Mouse (Mus musculus) stomach, embryonic 14.5 days (tissue): Measurements from ENCODE around the gene Prkcd. TPM values are rescaled to one million over a fixed set of nuclear protein-coding genes. Genes with fewer than 3 reads are reported as not detected.
A peak's percentile ranks its signal among the peaks of the same experiment; 100 is the strongest.
"Not testable (repeated sequence)": the region's sequence is repeated elsewhere in the genome, so short reads cannot be mapped to it uniquely, and the experiment has no call there.

Source experiments
- ATAC-seq: fragments of 200-750 bp; cut with Nextera tagmentation; 2 replicates; pipeline ENCODE4 v1.8.0; 2017; ENCODE audit warnings: low read depth, moderate TSS enrichment; ENCODE audit not compliant: insufficient number of reproducible peaks, insufficient read depth, low FRiP score
- H3K27ac ChIP-seq: fragments of 300-500 bp; sonication (generic); 2 replicates; pipeline ENCODE4 v1.5.1; 2014; ENCODE audit warnings: mild to moderate bottlenecking, low read length, moderate library complexity, mixed read lengths
- H3K27me3 ChIP-seq: fragments of 300-500 bp; sonication (generic); 2 replicates; pipeline ENCODE4 v1.6.1; 2014; ENCODE audit warnings: low read length, control low read depth, mixed read lengths; ENCODE audit not compliant: control insufficient read depth, insufficient read depth
- H3K36me3 ChIP-seq: fragments of 300-500 bp; sonication (generic); 2 replicates; pipeline ENCODE4 v1.6.1; 2014; ENCODE audit warnings: mild to moderate bottlenecking, control low read depth, low read length, moderate library complexity, mixed read lengths; ENCODE audit not compliant: control insufficient read depth, insufficient read depth
- H3K4me1 ChIP-seq: fragments of 300-500 bp; sonication (generic); 2 replicates; pipeline ENCODE4 v1.6.1; 2014; ENCODE audit warnings: low read length, control low read depth, mixed read lengths; ENCODE audit not compliant: control insufficient read depth, insufficient read depth
- H3K4me2 ChIP-seq: fragments of 300-500 bp; sonication (generic); replicated peaks from 2 replicates; pipeline ENCODE4 v1.6.1; 2014; ENCODE audit warnings: low read depth, low read length, control low read depth
- H3K4me3 ChIP-seq: fragments of 300-500 bp; sonication (generic); 2 replicates; pipeline ENCODE4 v1.5.1; 2014; ENCODE audit warnings: low read depth, low read length, control low read depth
- H3K9ac ChIP-seq: fragments of 300-500 bp; sonication (generic); replicated peaks from 2 replicates; pipeline ENCODE4 v1.6.1; 2014; ENCODE audit warnings: low read depth, mild to moderate bottlenecking, control low read depth, low read length, moderate library complexity, mixed read lengths
- H3K9me3 ChIP-seq: fragments of 300-500 bp; sonication (generic); 2 replicates; pipeline ENCODE4 v1.6.1; 2016; ENCODE audit warnings: low read depth, low read length, control low read depth; ENCODE audit not compliant: control insufficient read depth
- WGBS: fragments of 180-500 bp; shearing (Covaris S2); extraction: QIAGEN DNeasy Blood & Tissue Kit; methylation state at CpG from one replicate; pipeline ENCODE4 v1.1.7; 2014; 5-methylcytosine and 5-hydroxymethylcytosine counted together
- polyA plus RNA-seq: library from polyadenylated mRNA; unstranded; fragments of >200 nt; fragmentation: Nextera tagmentation; extraction: Ambion mirVana; gene quantifications from 2 replicates; pipeline ENCODE4 v1.2.1, GENCODE M21; 2014

Prkcd gene
- polyA plus RNA-seq, 1 experiment from 2014 or later = 45.3 TPM

DNA sequence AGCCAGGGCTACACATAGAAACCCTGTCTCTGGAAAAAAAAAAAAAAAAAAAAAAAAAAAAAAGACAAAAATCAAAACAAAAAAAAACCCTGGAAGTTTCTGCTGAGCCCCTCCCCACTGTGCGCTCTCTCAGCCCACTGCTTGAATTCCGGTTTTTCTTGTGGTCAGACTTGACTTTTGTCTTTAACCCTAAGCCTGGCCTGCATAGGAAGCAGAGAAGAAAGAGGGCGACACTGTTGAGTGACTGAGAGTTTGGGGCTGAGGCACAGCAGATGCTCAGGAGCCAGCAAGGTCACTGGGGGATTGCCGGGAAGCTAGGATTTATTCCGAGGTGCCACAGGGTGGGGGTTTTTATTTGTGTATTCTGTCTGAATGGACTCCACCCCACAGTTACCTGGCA lies 46.1 kb downstream of the Prkcd start:
- Histone ChIP-seq H3K36me3 (peaks cover 2% of the 10 kb centered on the region; the same call in 1 of the 2 replicates), H3K9me3 (no peaks in the 10 kb centered on the region), H3K4me3 (no peak overlapping the region), H3K4me1 (peaks cover 19% of the 10 kb centered on the region), H3K27me3 (no peaks in the 10 kb centered on the region), H3K9ac (no peak overlapping the region), H3K27ac (no peak overlapping the region), H3K4me2 (no peak overlapping the region)
- ATAC-seq = 0 out of 2 replicates have a peak, but pooled peaks have one; percentile 11
- 24% methylated on average over 5 of the region's 5 CpGs for WGBS

DNA sequence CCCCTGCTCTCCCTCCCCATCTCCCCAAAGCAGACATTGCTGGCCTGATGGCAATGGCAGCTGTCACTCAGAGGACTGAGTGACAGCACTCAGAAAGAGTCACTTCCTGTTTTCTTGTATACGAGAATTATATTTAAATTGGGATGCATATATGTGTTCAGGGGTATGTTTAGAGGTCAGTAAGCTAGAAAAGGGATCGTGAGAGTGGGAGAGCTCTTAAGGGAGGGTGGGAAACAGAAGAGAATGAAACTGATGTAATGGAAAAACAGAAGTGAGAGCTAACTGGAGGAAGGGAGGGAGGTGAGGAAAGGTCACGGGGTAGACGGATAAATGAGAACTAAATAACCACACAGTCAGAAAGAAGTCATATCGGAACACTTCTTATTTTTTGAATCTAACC lies 46.8 kb downstream of the Prkcd start:
- Histone ChIP-seq H3K4me1 (peaks cover 12% of the 10 kb centered on the region), H3K9me3 (no peaks in the 10 kb centered on the region), H3K9ac (no peak overlapping the region), H3K27ac (no peak overlapping the region), H3K27me3 (no peaks in the 10 kb centered on the region), H3K4me3 (no peak overlapping the region), H3K36me3 (peaks cover 6% of the 10 kb centered on the region; the same call in 1 of the 2 replicates), H3K4me2 (no peak overlapping the region)
- ATAC-seq = no peak; the same call in 1 of the 2 replicates
- 69% methylated on average over 5 of the region's 5 CpGs for WGBS

DNA sequence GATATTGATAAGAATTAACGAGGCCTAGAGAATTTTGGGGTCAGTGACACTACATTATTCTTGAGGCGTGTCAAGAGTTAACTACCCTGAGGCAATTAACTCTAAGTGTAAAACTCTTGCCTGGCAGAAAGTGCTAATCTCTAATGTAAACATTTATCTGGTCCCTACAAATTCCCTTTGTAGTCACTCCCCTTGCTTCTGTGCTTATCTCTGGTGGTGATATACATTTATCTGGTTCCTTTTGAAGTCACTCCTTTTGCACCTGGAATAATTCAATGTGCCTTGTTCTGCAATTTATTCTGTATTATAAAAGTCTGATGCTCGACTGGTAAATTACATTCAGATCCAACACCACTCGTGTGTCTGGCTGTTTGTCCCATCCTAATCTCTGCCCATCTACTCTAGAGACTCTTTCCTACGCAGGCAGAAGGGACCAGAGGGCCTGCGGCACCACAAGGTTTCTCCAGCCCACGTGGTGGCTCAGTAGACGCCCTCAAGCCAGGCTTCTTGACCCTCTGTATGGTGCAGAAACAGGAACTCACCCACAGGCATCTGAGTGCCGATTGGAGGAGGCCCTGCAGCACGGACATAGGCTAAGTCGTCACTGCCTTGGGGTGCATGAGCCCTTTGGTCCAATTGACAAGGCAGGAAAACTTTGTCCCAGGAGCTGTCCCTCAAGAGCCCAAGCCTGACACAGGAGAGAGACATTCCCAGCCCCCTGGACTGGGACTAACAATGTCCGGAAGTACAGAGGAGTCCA lies 48.5 kb downstream of the Prkcd start:
- WGBS = 17% methylated on average over 10 of the region's 12 CpGs
- H3K27me3 ChIP-seq, H3K27ac ChIP-seq, H3K9ac ChIP-seq, H3K4me1 ChIP-seq, H3K9me3 ChIP-seq, H3K4me2 ChIP-seq, H3K4me3 ChIP-seq, ATAC-seq: not testable (repeated sequence)
- H3K36me3 ChIP-seq = peaks cover 17% of the 10 kb centered on the region; the same call in 1 of the 2 replicates

DNA sequence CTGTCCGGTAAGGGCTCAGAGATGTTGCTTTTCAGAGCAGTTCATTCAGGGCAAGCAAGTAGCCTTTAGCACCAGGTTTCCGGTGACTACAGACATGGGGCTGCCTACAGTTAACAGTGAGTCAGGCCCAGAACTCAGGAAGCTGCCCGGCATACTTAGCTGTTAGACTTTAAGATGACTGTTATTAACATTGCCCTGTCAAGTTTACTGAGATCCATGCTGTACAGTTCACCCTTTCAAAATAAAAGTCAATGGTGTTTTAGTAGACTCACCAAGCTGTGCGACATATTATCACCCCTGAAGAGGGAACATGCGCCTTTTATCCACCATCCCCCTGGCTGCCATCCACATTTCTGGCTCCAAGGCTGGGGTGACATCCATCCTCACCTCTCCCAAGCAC lies 49.8 kb downstream of the Prkcd start:
- ATAC-seq = peak; percentile 26; the same call in 1 of the 2 replicates
- H3K9me3 ChIP-seq = no peaks in the 10 kb centered on the region
- H3K4me2 ChIP-seq = no peak overlapping the region

DNA sequence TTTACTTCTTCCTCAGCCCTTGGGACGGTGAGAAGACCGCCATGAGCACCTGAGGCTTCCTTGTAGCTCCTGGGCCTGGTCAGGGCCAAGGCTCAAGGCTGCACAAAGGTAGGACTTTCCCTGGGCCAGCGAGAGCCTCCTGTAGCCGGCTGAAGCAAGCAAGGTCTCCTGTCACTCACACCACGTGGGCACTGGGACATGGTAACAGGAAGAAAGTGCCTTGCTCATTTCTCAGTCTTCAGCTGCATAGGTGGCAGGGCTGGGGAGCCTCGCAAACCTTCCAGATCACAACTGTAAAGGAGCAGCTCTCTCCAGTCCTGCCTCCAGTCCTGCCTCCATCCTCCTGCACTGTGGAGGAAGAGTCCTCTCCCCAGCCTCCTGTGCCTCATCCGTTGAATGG lies 50.2 kb downstream of the Prkcd start:
- 71% methylated on average over 7 of the region's 7 CpGs for WGBS
- Histone ChIP-seq H3K4me3 (no peak overlapping the region), H3K4me2 (no peak overlapping the region), H3K9me3 (no peaks in the 10 kb centered on the region), H3K4me1 (0 out of 2 replicates have a peak, but pooled peaks cover 9% of the 10 kb centered on the region), H3K9ac (no peak overlapping the region), H3K27me3 (no peaks in the 10 kb centered on the region), H3K27ac (no peak overlapping the region), H3K36me3 (peaks cover 34% of the 10 kb centered on the region)
- no peak for ATAC-seq

More for the DNA sequence above, 49.8 kb downstream of the Prkcd start:
- H3K36me3 ChIP-seq = peaks cover 30% of the 10 kb centered on the region
- 0 out of 2 replicates have a peak, but pooled peaks cover 9% of the 10 kb centered on the region for H3K4me1 ChIP-seq
- WGBS = 29% methylated on average over 5 of the region's 5 CpGs
- no peak overlapping the region for H3K4me3 ChIP-seq
- H3K9ac ChIP-seq = no peak overlapping the region
- H3K27me3 ChIP-seq = no peaks in the 10 kb centered on the region
- H3K27ac ChIP-seq = 0 out of 2 replicates have a peak overlapping the region, but pooled peaks have one; percentile 10

DNA sequence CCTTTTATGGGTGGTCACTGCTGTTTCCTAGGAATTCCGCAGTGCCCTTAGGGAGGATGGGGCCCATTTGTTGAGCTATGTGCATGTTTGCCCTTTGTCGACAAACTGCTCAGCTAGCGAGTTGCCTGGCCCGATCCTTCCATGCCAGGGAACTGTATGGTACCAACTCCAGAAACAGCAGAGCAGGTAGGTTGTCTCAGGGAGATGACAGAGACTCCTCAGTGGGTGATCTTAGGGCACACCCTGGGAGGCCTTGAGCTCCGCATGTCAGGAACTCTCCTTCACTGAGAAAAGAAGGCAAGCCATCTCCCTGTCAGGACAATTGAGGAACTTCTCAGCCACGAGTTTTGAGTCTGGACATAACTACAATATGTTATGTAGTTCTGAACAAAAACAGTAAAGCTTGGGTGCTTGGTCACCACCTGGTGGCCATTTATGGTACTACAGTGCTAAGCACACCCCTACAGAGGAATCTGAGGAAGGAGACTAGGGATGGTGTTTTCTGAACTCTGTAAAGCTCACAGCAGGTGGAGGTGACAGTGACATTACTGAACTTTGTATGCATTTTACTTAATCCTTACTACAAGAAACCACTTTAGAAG lies 51.9 kb downstream of the Prkcd start:
- H3K27me3 ChIP-seq = no peaks in the 10 kb centered on the region
- H3K4me2 ChIP-seq = no peak overlapping the region
- H3K9me3 ChIP-seq = no peaks in the 10 kb centered on the region
- H3K4me1 ChIP-seq = 0 out of 2 replicates have a peak, but pooled peaks cover 9% of the 10 kb centered on the region
- WGBS = 63% methylated on average over 6 of the region's 6 CpGs
- no peak overlapping the region for H3K27ac ChIP-seq
- ATAC-seq = peak; percentile 49; the same call in 1 of the 2 replicates
- peaks cover 50% of the 10 kb centered on the region for H3K36me3 ChIP-seq
- no peak overlapping the region for H3K4me3 ChIP-seq
- H3K9ac ChIP-seq = no peak overlapping the region

DNA sequence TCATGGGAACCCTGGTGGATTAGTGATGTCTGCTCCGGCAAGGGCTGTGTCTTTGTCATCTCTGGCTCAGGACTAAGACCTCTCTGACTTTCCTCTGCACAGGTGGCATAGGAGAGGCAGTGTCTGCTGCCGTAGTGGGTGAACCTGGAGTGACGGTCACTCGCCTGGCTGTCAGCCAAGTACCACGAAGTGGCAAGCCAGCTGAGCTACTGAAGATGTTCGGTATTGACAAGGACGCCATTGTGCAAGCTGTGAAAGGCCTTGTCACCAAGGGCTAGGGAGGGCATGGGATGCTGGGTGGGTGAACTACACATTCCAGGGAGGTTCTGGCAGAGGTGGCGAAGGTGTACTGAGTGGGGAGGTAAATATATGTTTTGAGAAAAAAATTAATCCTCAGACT lies 52.8 kb downstream of the Prkcd start:
- Histone ChIP-seq H3K27me3 (no peaks in the 10 kb centered on the region), H3K4me2 (no peak overlapping the region), H3K36me3 (peaks cover 59% of the 10 kb centered on the region), H3K4me3 (no peak overlapping the region), H3K9ac (no peak overlapping the region), H3K4me1 (0 out of 2 replicates have a peak, but pooled peaks cover 9% of the 10 kb centered on the region), H3K27ac (no peak overlapping the region), H3K9me3 (no peaks in the 10 kb centered on the region)
- WGBS = 65% methylated on average over 8 of the region's 8 CpGs
- no peak for ATAC-seq

DNA sequence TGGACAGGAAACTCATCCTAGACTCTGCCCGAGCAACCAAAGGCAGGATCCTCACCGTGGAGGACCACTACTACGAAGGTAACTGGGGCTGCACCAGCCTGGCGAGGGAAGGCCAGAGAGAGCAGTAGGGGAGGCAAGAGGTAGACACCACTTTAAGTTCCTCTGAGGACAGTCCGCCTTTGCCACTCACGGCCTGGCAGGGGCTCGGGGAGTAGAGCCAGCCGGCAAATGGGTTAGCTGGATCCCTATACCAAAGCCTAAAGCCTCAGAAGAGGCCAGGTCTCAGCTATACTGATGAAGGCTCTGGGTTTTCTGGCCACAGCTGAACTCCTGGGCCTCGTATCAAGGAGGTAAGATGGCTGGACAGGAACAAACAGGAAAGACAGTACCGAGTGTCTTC lies 53.8 kb downstream of the Prkcd start:
- H3K4me2 ChIP-seq = no peak overlapping the region
- H3K27ac ChIP-seq = no peak overlapping the region
- ATAC-seq = no peak
- no peak overlapping the region for H3K9ac ChIP-seq
- H3K27me3 ChIP-seq = no peaks in the 10 kb centered on the region
- 0 out of 2 replicates have a peak, but pooled peaks cover 9% of the 10 kb centered on the region for H3K4me1 ChIP-seq
- no peak overlapping the region for H3K4me3 ChIP-seq
- no peaks in the 10 kb centered on the region for H3K9me3 ChIP-seq
- H3K36me3 ChIP-seq = peaks cover 68% of the 10 kb centered on the region
- 91% methylated on average over 10 of the region's 10 CpGs for WGBS
